Mouse (Mus musculus) cerebellum, adult 2 months (tissue): Measurements from ENCODE around the gene Rasa1.

Source experiments
- CTCF ChIP-seq: fragments of 200-500 bp; IDR thresholded peaks from 2 replicates; pipeline ENCODE4 v1.5.1; 2011; ENCODE audit warnings: low read depth, mild to moderate bottlenecking, control low read depth, low read length, moderate library complexity, borderline replicate concordance; ENCODE audit not compliant: insufficient read depth
- POLR2A ChIP-seq: fragments of 200-500 bp; IDR thresholded peaks from 2 replicates; pipeline ENCODE4 v1.6.1; 2011; ENCODE audit warnings: low read length, control low read depth, borderline replicate concordance; ENCODE audit not compliant: insufficient read depth

DNA sequence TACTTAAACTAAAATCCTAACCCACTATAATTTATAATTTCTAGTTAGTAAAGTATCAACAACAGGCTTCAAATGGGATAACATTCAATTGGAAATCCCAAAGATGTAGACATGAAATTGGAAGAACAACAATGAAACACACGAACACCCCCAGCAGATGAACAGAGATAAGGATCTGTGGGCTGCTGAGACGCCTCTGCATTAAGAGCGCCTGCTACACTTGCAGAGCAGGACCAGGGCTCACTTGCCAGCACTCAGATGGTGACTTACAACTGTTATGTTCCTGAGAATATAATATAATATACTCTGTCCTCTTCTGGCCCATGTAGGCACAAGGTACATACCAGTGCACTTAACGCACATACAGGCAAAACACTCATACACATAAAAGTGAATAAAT, 70.3 kb downstream of the Rasa1 start:
- no peak for TF ChIP-seq CTCF
- TF ChIP-seq POLR2A: no peak
